Mouse (Mus musculus): Measurements from ENCODE around the gene Grm2. TPM values are rescaled to one million over a fixed set of nuclear protein-coding genes. Genes with fewer than 3 reads are reported as not detected.

Grm2 gene
- polyA plus RNA-seq, 1 experiment from 2014 or later = 3.6 TPM

DNA sequence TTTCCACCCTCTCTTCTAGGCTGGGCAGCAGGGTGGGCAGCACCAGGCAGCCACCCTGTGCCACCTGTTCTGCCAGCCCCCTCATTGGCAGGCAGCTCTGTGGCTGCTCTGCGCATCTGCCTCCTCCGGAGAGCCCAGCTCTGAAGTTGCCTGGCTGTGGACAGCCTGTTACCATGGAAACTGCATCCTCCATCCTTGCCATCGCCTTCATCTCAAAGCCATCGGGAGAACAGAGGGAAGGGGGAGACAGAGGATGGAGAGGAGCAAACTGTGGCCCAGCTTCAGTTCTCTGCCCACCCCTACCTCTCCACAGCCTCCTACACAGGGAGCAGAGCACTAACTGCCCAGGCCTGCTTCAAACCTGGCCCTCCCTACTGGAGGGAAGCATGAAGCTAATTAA, 8.6 kb upstream of the Grm2 start:
- H3K9ac ChIP-seq (replicated peaks; ENCODE audit: low read length) = no peak overlapping the region
- H3K27me3 ChIP-seq (ENCODE audit: control insufficient read depth, insufficient read depth, low read length) = no peaks in the 10 kb centered on the region
- H3K27ac ChIP-seq (replicated peaks; ENCODE audit: low read depth, low read length) = no peak overlapping the region
- H3K36me3 ChIP-seq (replicated peaks; ENCODE audit: control insufficient read depth, insufficient read depth, low read depth, low read length) = no peaks in the 10 kb centered on the region; the same call in none of the 2 replicates
- WGBS = 81% methylated on average over 4 of the region's 4 CpGs
- H3K4me1 ChIP-seq (ENCODE audit: control insufficient read depth, insufficient read depth, low read length) = no peaks in the 10 kb centered on the region
- H3K4me3 ChIP-seq (ENCODE audit: low read depth, low read length) = no peak overlapping the region
- DNase-seq (ENCODE audit: low spot score) (no peak), ATAC-seq (replicated peaks; ENCODE audit: insufficient number of reproducible peaks, low FRiP score, low TSS enrichment, low read depth) (no peak)
- no peak overlapping the region for H3K4me2 ChIP-seq (ENCODE audit: low read depth, low read length)
- H3K9me3 ChIP-seq (replicated peaks; ENCODE audit: control insufficient read depth, low read length) = no peaks in the 10 kb centered on the region

DNA sequence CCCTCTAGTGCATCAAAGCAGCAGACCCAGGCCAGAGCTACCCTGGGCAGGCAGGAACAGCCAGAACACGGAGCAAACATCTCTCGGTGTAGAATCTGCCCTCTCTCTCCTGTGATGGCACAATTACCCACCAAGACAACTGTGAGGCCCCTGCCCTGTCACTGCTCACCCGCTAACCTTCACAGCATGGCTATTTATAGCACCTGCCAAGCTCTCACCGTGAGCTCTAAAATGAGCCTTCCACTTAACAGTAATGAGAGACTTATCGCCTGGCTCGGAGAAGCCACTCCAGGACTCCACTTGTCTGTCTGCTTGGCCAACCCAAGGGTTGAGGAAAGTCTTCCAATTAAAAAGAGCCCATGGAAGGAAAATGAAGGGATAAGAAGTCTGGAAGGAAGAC, 7.3 kb upstream of the Grm2 start:
- no peaks in the 10 kb centered on the region for H3K27me3 ChIP-seq (ENCODE audit: control insufficient read depth, insufficient read depth, low read length)
- no peak for ATAC-seq (replicated peaks; ENCODE audit: insufficient number of reproducible peaks, low FRiP score, low TSS enrichment, low read depth)
- H3K36me3 ChIP-seq (replicated peaks; ENCODE audit: control insufficient read depth, insufficient read depth, low read depth, low read length) = no peaks in the 10 kb centered on the region; the same call in none of the 2 replicates

DNA sequence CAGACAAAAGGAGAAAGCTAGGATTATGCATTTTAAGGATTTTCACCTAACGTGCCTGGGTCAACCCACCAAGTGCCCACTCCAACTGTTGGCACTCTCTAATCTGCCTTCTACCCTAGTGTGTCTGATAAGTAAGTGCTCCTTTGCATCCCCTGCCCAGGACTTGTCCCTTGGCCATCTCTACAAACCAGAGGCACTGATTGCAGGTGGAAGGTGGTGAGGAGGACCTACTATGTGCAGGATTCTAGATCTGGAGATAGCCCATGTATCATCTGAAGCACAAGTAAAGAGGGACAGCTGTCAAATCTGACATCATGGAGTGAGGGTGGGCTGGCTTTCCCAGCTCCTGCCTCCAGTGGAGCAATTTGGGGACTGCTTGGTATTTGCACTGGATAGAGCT, 4.1 kb upstream of the Grm2 start:
- 72% methylated on average over 1 of the region's 1 CpGs for WGBS
- Histone ChIP-seq H3K36me3 (replicated peaks; ENCODE audit: control insufficient read depth, insufficient read depth, low read depth, low read length) (no peaks in the 10 kb centered on the region; the same call in none of the 2 replicates), H3K27ac (replicated peaks; ENCODE audit: low read depth, low read length) (no peak overlapping the region), H3K9me3 (replicated peaks; ENCODE audit: control insufficient read depth, low read length) (no peaks in the 10 kb centered on the region), H3K4me1 (ENCODE audit: control insufficient read depth, insufficient read depth, low read length) (peaks cover 4% of the 10 kb centered on the region), H3K4me3 (ENCODE audit: low read depth, low read length) (no peak overlapping the region), H3K9ac (replicated peaks; ENCODE audit: low read length) (no peak overlapping the region), H3K4me2 (ENCODE audit: low read depth, low read length) (no peak overlapping the region), H3K27me3 (ENCODE audit: control insufficient read depth, insufficient read depth, low read length) (peaks cover 8% of the 10 kb centered on the region)
- no peak for ATAC-seq (replicated peaks; ENCODE audit: insufficient number of reproducible peaks, low FRiP score, low TSS enrichment, low read depth)
- DNase-seq (ENCODE audit: low spot score) = no peak

More for the DNA sequence above, 7.3 kb upstream of the Grm2 start:
- no peak overlapping the region for H3K9ac ChIP-seq (replicated peaks; ENCODE audit: low read length)
- H3K4me2 ChIP-seq (ENCODE audit: low read depth, low read length) = no peak overlapping the region
- no peak for DNase-seq (ENCODE audit: low spot score)
- no peak overlapping the region for H3K4me3 ChIP-seq (ENCODE audit: low read depth, low read length)
- no peaks in the 10 kb centered on the region for H3K4me1 ChIP-seq (ENCODE audit: control insufficient read depth, insufficient read depth, low read length)
- 84% methylated on average over 6 of the region's 6 CpGs for WGBS
- no peak overlapping the region for H3K27ac ChIP-seq (replicated peaks; ENCODE audit: low read depth, low read length)
- H3K9me3 ChIP-seq (replicated peaks; ENCODE audit: control insufficient read depth, low read length) = no peaks in the 10 kb centered on the region

DNA sequence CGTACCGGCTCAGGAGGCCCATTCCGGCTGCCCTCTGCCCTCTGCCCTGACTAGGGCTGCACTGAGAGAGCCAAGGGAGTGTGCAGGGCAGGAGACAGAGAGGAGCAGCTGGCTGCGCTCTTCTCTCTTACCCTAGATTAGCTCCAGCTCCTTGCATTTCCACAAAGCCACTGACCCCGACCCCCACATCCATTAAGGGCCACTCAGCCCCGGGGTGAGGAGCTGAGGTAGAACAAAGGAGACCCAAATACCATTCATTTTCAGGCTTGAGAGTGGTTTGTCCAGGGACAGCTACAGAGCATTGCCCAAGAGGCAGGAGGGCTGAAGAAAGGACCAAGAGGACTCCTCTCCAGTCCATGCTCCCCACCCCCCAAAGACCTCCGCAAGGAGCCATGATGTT, 3.6 kb upstream of the Grm2 start:
- peaks cover 13% of the 10 kb centered on the region for H3K27me3 ChIP-seq (ENCODE audit: control insufficient read depth, insufficient read depth, low read length)
- H3K36me3 ChIP-seq (replicated peaks; ENCODE audit: control insufficient read depth, insufficient read depth, low read depth, low read length) = no peaks in the 10 kb centered on the region; the same call in none of the 2 replicates
- 28% methylated on average over 7 of the region's 7 CpGs for WGBS
- H3K9me3 ChIP-seq (replicated peaks; ENCODE audit: control insufficient read depth, low read length) = no peaks in the 10 kb centered on the region
- no peak overlapping the region for H3K9ac ChIP-seq (replicated peaks; ENCODE audit: low read length)
- H3K4me2 ChIP-seq (ENCODE audit: low read depth, low read length) = no peak overlapping the region
- no peak overlapping the region for H3K4me3 ChIP-seq (ENCODE audit: low read depth, low read length)
- no peak for DNase-seq (ENCODE audit: low spot score)
- H3K27ac ChIP-seq (replicated peaks; ENCODE audit: low read depth, low read length) = no peak overlapping the region
- H3K4me1 ChIP-seq (ENCODE audit: control insufficient read depth, insufficient read depth, low read length) = peaks cover 4% of the 10 kb centered on the region
- no peak for ATAC-seq (replicated peaks; ENCODE audit: insufficient number of reproducible peaks, low FRiP score, low TSS enrichment, low read depth)

DNA sequence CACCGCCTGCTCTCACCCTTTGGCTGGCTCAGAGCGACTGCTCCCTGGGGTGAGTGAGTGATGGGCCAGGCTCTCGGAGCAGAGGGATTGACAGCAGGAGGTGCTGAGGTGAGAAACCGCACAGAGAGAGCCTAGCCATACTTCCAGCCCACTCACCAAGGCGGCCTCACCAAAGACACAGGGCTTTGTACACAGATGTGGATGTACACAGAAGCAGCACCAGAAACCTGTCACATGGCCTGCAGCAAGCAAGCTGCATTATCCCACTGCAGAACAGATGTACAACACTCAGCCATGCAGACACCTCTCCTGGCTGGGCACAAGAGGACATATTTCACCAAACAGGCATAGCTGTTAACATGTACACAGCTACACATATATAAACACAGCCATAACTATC, 1.7 kb upstream of the Grm2 start:
- WGBS = 54% methylated on average over 5 of the region's 5 CpGs
- Histone ChIP-seq H3K27ac (replicated peaks; ENCODE audit: low read depth, low read length) (no peak overlapping the region), H3K36me3 (replicated peaks; ENCODE audit: control insufficient read depth, insufficient read depth, low read depth, low read length) (no peaks in the 10 kb centered on the region; the same call in none of the 2 replicates), H3K27me3 (ENCODE audit: control insufficient read depth, insufficient read depth, low read length) (peaks cover 13% of the 10 kb centered on the region), H3K4me3 (ENCODE audit: low read depth, low read length) (no peak overlapping the region), H3K4me1 (ENCODE audit: control insufficient read depth, insufficient read depth, low read length) (peaks cover 4% of the 10 kb centered on the region), H3K9me3 (replicated peaks; ENCODE audit: control insufficient read depth, low read length) (no peaks in the 10 kb centered on the region), H3K9ac (replicated peaks; ENCODE audit: low read length) (no peak overlapping the region), H3K4me2 (ENCODE audit: low read depth, low read length) (no peak overlapping the region)
- ATAC-seq (replicated peaks; ENCODE audit: insufficient number of reproducible peaks, low FRiP score, low TSS enrichment, low read depth) (no peak), DNase-seq (ENCODE audit: low spot score) (no peak)

DNA sequence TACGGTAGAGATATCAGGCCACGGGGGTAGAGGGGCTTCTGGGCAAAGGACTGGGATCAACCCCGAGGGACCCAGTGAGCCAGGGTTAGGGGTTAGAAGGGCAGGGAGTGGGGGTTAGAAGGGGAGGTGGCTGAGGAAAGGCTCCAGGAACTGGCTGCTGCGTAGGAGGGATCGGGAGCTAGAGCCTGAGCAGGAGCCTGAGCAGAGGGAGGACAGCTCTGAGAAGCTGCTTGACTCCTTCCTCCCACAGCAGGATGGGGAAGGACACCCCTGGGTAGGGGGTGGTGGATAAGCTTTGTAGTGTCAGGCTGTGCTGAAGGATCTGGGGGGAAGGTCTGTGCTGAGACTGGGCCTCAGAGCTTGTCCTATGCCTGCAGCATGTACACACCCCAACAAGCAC, 938 bp upstream of the Grm2 start:
- peaks cover 13% of the 10 kb centered on the region for H3K27me3 ChIP-seq (ENCODE audit: control insufficient read depth, insufficient read depth, low read length)
- DNase-seq (ENCODE audit: low spot score) (no peak), ATAC-seq (replicated peaks; ENCODE audit: insufficient number of reproducible peaks, low FRiP score, low TSS enrichment, low read depth) (no peak)
- no peak overlapping the region for H3K9ac ChIP-seq (replicated peaks; ENCODE audit: low read length)
- H3K27ac ChIP-seq (replicated peaks; ENCODE audit: low read depth, low read length) = no peak overlapping the region
- WGBS = 33% methylated on average over 5 of the region's 5 CpGs
- no peaks in the 10 kb centered on the region for H3K9me3 ChIP-seq (replicated peaks; ENCODE audit: control insufficient read depth, low read length)
- H3K36me3 ChIP-seq (replicated peaks; ENCODE audit: control insufficient read depth, insufficient read depth, low read depth, low read length) = no peaks in the 10 kb centered on the region; the same call in 1 of the 2 replicates
- no peak overlapping the region for H3K4me2 ChIP-seq (ENCODE audit: low read depth, low read length)
- no peak overlapping the region for H3K4me3 ChIP-seq (ENCODE audit: low read depth, low read length)
- peaks cover 4% of the 10 kb centered on the region for H3K4me1 ChIP-seq (ENCODE audit: control insufficient read depth, insufficient read depth, low read length)

DNA sequence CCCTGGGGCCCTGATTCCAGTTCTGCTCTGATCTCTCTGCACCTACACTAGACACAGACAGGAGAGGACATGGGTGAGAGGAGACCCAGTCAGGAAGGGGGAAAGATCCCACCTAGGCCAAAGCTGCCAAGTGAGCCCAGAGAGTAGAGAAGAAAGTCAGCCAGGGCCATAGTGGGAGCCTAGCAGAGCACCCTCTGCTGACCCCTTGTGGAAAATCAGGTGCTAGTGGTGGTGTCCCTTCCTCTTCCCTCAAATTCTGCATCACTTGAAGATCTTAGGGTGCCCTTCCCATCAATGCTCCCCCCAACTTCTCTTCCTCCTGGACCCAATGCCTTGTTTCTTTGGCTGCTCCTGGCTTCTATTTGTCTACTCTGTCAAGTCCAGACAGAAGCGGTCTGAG, 3.2 kb downstream of the Grm2 start:
- Histone ChIP-seq H3K9me3 (replicated peaks; ENCODE audit: control insufficient read depth, low read length) (no peaks in the 10 kb centered on the region), H3K36me3 (replicated peaks; ENCODE audit: control insufficient read depth, insufficient read depth, low read depth, low read length) (no peaks in the 10 kb centered on the region), H3K27ac (replicated peaks; ENCODE audit: low read depth, low read length) (no peak overlapping the region), H3K4me1 (ENCODE audit: control insufficient read depth, insufficient read depth, low read length) (peaks cover 4% of the 10 kb centered on the region), H3K4me3 (ENCODE audit: low read depth, low read length) (no peak overlapping the region), H3K27me3 (ENCODE audit: control insufficient read depth, insufficient read depth, low read length) (peaks cover 13% of the 10 kb centered on the region), H3K9ac (replicated peaks; ENCODE audit: low read length) (no peak overlapping the region), H3K4me2 (ENCODE audit: low read depth, low read length) (no peak overlapping the region)
- 83% methylated on average over 1 of the region's 1 CpGs for WGBS
- DNase-seq (ENCODE audit: low spot score) (peak; percentile 12), ATAC-seq (replicated peaks; ENCODE audit: insufficient number of reproducible peaks, low FRiP score, low TSS enrichment, low read depth) (no peak)

DNA sequence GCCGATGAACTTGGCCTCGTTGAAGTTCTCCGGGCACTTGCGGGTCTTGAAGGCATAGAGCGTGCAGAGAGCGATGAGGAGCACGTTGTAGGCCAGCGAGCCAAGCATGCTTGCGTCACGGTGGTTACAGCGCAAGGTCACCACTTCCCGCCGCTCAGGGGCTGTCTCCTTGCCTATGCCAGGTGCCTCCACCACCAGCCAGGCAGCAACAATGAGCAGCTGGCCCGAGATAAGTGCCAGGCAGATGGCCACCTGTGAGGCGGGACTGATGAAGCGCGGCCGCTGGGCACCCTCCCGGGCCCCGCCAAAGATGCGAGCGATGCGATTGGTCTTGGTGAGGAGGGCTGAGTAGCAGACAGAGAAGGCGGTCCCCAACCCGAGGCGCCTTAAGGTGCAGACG, 8.7 kb downstream of the Grm2 start:
- H3K36me3 ChIP-seq (replicated peaks; ENCODE audit: control insufficient read depth, insufficient read depth, low read depth, low read length) = no peaks in the 10 kb centered on the region
- DNase-seq (ENCODE audit: low spot score) (no peak), ATAC-seq (replicated peaks; ENCODE audit: insufficient number of reproducible peaks, low FRiP score, low TSS enrichment, low read depth) (no peak)
- H3K4me3 ChIP-seq (ENCODE audit: low read depth, low read length) = no peak overlapping the region
- no peak overlapping the region for H3K4me2 ChIP-seq (ENCODE audit: low read depth, low read length)
- H3K4me1 ChIP-seq (ENCODE audit: control insufficient read depth, insufficient read depth, low read length) = no peaks in the 10 kb centered on the region
- H3K27ac ChIP-seq (replicated peaks; ENCODE audit: low read depth, low read length) = no peak overlapping the region
- WGBS = 75% methylated on average over 27 of the region's 27 CpGs
- H3K9ac ChIP-seq (replicated peaks; ENCODE audit: low read length) = no peak overlapping the region
- no peaks in the 10 kb centered on the region for H3K9me3 ChIP-seq (replicated peaks; ENCODE audit: control insufficient read depth, low read length)
- H3K27me3 ChIP-seq (ENCODE audit: control insufficient read depth, insufficient read depth, low read length) = no peaks in the 10 kb centered on the region
